Mouse (Mus musculus): Measurements from ENCODE around the gene AB124611.

DNA sequence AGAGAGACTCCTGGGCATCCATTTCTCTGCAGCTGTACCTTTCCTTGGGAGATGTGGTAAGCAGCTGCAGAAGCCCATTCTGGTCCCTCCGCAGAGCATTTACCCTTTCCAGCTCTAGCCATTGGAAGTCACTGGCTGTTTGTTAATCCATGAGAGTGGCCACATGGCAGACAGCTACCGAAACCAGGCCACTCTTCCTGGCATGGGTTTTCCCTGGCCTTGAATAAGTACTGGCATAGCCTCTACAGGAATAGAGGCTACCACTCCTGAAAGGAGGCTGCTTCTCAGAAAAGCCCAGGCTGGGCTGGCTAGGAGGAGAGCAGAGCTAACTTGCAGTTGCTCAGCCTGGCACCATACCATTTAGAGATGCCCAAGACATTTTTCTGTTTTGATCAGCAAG, 25.1 kb downstream of the AB124611 start:
- TF ChIP-seq EP300 (IDR thresholded peaks at IDR 0.05) (no peak), CTCF (IDR thresholded peaks at IDR 0.05) (no peak)
